In genomic region chr7:3502439-3502838, GRCm38 (mm10) we compare ENCODE assay signal across 16 mouse cellular contexts. TPM values are rescaled to one million over a fixed set of nuclear protein-coding genes. Genes with fewer than 3 reads are reported as not detected.
"Had no signal": no experiment of that assay in that cellular context is flagged by ENCODE, and none has a peak within 500 bp of the region (broad histone marks: within the 10 kb centered on the region; RNA-seq: fewer than 3 reads in every experiment).

Gene Tarm1, minus strand, starts transcription at chr7:3502624.

- H3K9me3 ChIP-seq: limb, embryonic 13.5 days; neural tube, embryonic 13.5 days; stomach, embryonic 15.5 days had no signal

- H3K27me3 ChIP-seq: limb, embryonic 13.5 days; neural tube, embryonic 13.5 days; stomach, embryonic 15.5 days had no signal

- H3K4me1 ChIP-seq: limb, embryonic 13.5 days; neural tube, embryonic 13.5 days; stomach, embryonic 15.5 days had no signal

- H3K36me3 ChIP-seq: limb, embryonic 13.5 days; neural tube, embryonic 13.5 days; stomach, embryonic 15.5 days had no signal

- DNase-seq: kidney, adult 9 months; kidney, postnatal 36 days; layer of hippocampus, adult 9-11 months; left cerebral cortex, postnatal 4 days; lung, embryonic 14.5 days; lung, postnatal 4 days; midbrain, embryonic 14.5 days; right cerebral cortex, postnatal 14 days; thymus, adult 2 months; thymus, postnatal 36 days had no signal

- ATAC-seq: intestine, postnatal 0 days had no signal

- H3K4me3 ChIP-seq: limb, embryonic 13.5 days; neural tube, embryonic 13.5 days; stomach, embryonic 15.5 days had no signal

RNA-seq across cellular contexts. Expression of gene Tarm1, which starts in this region (rescaled TPM):
- total RNA-seq: layer of hippocampus, adult 18-20 months; left cerebral cortex, postnatal 4 days; liver, adult 2 months had no signal
- polyA plus RNA-seq: intestine, postnatal 0 days; limb, embryonic 13.5 days; liver, adult 2 months; lung, embryonic 14.5 days; midbrain, embryonic 14.5 days; neural tube, embryonic 13.5 days had no signal
